Mouse (Mus musculus) intestine, embryonic 14.5 days (tissue): ENCODE results near the gene Gatc. TPM values are rescaled to one million over a fixed set of nuclear protein-coding genes. Genes with fewer than 3 reads are reported as not detected.
"Not testable (repeated sequence)": the region's sequence is repeated elsewhere in the genome, so short reads cannot be mapped to it uniquely, and the experiment has no call there.

Experiments
- ATAC-seq: fragments of 200-750 bp; cut with Nextera tagmentation; replicated peaks from 2 replicates; pipeline ENCODE4 v1.8.0; 2017; ENCODE audit warnings: low read depth, moderate number of reproducible peaks, moderate TSS enrichment, moderate library complexity; ENCODE audit not compliant: low FRiP score, low TSS enrichment
- DNase-seq: peaks from one replicate; pipeline ENCODE4 v3.0.0-alpha.2; 2018; ENCODE audit warnings: low spot score
- H3K27ac ChIP-seq: fragments of 300-500 bp; sonication (generic); 2 replicates; pipeline ENCODE4 v1.5.1; 2014; ENCODE audit warnings: low read depth, mild to moderate bottlenecking, control low read depth
- H3K27me3 ChIP-seq: fragments of 300-500 bp; sonication (generic); replicated peaks from 2 replicates; pipeline ENCODE4 v1.6.1; 2014; ENCODE audit warnings: low read length, control low read depth; ENCODE audit not compliant: control insufficient read depth, insufficient read depth
- H3K36me3 ChIP-seq: fragments of 300-500 bp; sonication (generic); 2 replicates; pipeline ENCODE4 v1.6.1; 2014; ENCODE audit warnings: low read length, control low read depth; ENCODE audit not compliant: control insufficient read depth, insufficient read depth
- H3K4me1 ChIP-seq: fragments of 300-500 bp; sonication (generic); replicated peaks from 2 replicates; pipeline ENCODE4 v1.6.1; 2014; ENCODE audit warnings: low read length, control low read depth, mixed read lengths; ENCODE audit not compliant: control insufficient read depth, insufficient read depth
- H3K4me2 ChIP-seq: fragments of 300-500 bp; sonication (generic); 2 replicates; pipeline ENCODE4 v1.6.1; 2014; ENCODE audit warnings: low read length
- H3K4me3 ChIP-seq: fragments of 300-500 bp; sonication (generic); 2 replicates; pipeline ENCODE4 v1.5.1; 2014; ENCODE audit warnings: low read depth, low read length, control low read depth, mixed read lengths
- H3K9ac ChIP-seq: fragments of 300-500 bp; sonication (generic); 2 replicates; pipeline ENCODE4 v1.6.1; 2014; ENCODE audit warnings: mild to moderate bottlenecking, low read length
- H3K9me3 ChIP-seq: fragments of 300-500 bp; sonication (generic); 2 replicates; pipeline ENCODE4 v1.6.1; 2016; ENCODE audit warnings: low read length, control low read depth; ENCODE audit not compliant: control insufficient read depth
- WGBS: fragments of 180-500 bp; shearing (Covaris S2); extraction: QIAGEN DNeasy Blood & Tissue Kit; methylation state at CpG from one replicate; pipeline ENCODE4 v1.1.7; 2014; 5-methylcytosine and 5-hydroxymethylcytosine counted together
- polyA plus RNA-seq: library from polyadenylated mRNA; unstranded; fragments of >200 nt; fragmentation: Nextera tagmentation; extraction: Ambion mirVana; gene quantifications from 2 replicates; pipeline ENCODE4 v1.2.1, GENCODE M21; 2014

Gatc gene
- polyA plus RNA-seq, 1 experiment from 2014 or later: 33.7 TPM

DNA sequence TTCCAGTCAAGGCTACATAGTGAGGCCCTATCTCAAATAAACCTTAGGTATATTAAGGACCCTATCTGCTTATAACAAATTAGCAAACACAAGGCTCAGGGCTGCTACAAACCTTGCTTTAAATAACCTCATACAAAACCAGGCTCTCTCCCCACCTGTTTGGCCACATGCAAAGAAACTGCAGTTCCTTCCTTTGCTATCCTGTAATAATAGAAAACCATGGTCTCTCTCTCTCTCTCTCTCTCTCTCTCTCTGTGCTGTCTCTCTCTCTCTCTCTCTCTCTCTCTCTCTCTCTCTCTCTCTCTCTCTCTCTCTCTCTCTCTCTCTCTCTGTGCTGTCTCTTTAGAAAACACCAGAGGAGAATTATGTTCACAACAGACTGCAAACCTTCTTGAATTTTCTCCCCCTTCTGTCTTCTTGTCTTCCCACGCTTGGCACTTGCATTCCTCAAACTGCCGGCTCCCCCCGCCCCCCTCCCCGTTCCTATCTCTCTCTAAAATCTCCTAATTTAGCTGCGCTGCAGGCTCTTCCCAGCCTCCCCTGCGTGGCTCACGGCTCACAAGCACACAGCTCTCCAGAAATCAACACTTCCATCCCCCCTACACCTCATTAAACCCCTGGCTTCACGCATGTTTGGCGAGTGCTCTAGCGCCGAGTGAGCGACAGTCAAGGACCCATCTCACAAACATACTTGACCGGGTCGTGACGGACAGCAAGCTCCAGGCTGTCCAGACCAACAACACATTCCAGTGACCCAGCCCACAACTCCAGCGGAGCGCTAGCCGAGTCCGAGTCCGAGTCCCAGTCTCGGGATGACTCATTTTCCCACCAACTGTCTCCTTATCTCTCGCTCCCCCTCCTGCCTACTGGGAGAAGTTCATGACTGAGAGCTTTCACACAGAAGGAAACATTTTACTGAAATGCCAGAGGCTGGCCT lies 21.7 kb downstream of the Gatc start:
- under 1% methylated on average over 22 of the region's 22 CpGs for WGBS
- H3K4me3 ChIP-seq: peak overlapping the region; percentile 32
- DNase-seq (peak; percentile 90), ATAC-seq (peak; percentile 77)
- peak overlapping the region; percentile 63 for H3K4me2 ChIP-seq
- peaks cover 31% of the 10 kb centered on the region for H3K4me1 ChIP-seq
- no peaks in the 10 kb centered on the region for H3K36me3 ChIP-seq
- no peaks in the 10 kb centered on the region for H3K9me3 ChIP-seq
- no peaks in the 10 kb centered on the region for H3K27me3 ChIP-seq
- H3K9ac ChIP-seq: peak overlapping the region; percentile 46
- H3K27ac ChIP-seq: peak overlapping the region; percentile 92

DNA sequence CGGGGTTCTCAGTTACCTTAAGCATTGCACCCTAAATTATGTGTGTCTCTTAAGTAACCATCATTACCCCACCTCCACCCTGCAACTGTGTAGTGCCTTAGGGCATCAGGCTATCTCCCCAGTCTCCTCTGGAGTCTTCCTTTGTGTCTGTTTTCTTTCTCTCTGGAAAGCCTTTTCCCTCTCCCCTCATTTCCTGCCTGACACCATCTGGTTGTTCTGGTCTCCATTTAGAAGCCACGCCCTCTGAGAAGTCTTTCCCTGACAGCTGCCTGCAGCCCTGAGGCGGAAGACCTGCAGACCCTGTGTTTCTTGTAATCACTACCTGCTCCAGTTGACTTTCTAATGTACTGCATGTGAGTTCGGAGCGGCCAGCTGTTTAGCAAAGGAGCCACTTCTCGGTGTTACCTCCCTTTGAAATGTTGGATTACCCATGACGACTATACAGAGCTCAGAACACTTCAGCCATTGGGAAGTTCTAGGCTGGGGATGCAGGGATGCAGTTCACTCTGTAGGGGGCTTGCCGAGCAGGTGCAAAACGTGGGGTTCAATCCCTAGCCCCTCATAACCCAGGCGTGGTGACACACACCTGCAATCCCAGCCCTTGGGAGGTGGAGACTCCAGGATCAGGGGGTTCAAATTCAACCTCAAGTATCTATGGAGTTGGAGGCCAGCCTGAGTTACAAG lies 23.2 kb downstream of the Gatc start:
- peak; percentile 59 for ATAC-seq
- Histone ChIP-seq H3K36me3 (no peaks in the 10 kb centered on the region), H3K27ac (peak overlapping the region; percentile 92), H3K27me3 (no peaks in the 10 kb centered on the region), H3K9ac (0 out of 2 replicates have a peak overlapping the region, but pooled peaks have one; percentile 2), H3K4me1 (peaks cover 33% of the 10 kb centered on the region), H3K4me2 (peak overlapping the region; percentile 3), H3K9me3 (no peaks in the 10 kb centered on the region), H3K4me3 (no peak overlapping the region)
- DNase-seq: peak; percentile 69
- 6% methylated on average over 10 of the region's 10 CpGs for WGBS

DNA sequence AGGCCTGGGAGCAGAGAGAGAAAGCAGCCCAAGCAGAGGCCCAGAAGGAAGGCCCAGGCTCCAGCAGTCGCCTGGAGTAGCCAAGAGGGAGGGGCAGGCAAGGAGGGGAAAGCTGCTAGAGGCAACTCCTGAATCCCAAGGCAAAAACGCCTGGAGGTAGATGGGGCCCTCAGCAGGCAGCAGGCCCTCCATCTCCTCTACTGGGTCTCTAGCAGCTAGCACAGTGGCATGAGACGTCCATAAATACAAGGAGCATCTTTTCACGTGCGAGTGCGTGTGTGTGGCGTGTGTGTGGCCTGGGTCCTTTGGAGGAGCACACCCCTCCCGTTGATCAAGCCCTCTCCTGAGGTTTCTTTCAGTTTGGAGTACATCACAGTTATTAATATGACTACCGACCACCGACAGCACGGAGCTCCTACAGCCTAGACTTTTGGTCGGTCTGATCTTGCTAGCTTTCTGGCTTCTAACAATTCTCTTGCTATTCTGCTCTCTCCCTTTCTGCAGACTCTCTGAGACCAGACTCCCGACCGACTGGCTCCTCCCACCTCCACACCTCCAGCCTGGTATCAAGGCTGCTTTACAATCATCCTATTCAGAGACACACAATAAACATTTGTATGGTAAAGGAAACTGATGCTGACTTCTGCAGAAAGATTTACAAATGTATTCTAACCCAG lies 23.9 kb downstream of the Gatc start:
- peak overlapping the region; percentile 92 for H3K27ac ChIP-seq
- H3K36me3 ChIP-seq: no peaks in the 10 kb centered on the region
- WGBS: 9% methylated on average over 14 of the region's 14 CpGs
- ATAC-seq (no peak), DNase-seq (peak; percentile 69)
- no peaks in the 10 kb centered on the region for H3K9me3 ChIP-seq
- H3K9ac ChIP-seq: peak overlapping the region; percentile 27; the same call in 1 of the 2 replicates
- no peaks in the 10 kb centered on the region for H3K27me3 ChIP-seq
- no peak overlapping the region for H3K4me3 ChIP-seq
- H3K4me2 ChIP-seq: peak overlapping the region; percentile 3
- peaks cover 35% of the 10 kb centered on the region for H3K4me1 ChIP-seq

DNA sequence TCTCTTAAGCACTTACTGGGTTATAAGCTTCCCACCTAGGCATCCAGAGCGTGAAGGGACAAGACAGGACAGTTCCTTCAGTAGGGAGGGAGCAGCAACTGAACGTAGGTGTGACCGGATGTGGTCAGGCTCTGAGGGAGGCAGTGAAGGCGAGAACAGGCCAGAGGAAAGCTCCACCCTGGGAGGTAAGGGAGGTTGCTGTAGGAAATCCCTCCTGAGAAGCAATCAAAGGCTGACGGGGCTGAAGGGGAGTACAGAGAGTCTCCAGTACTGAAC lies 27.4 kb downstream of the Gatc start:
- H3K9me3 ChIP-seq: no peaks in the 10 kb centered on the region
- H3K27ac ChIP-seq: no peak overlapping the region
- no peaks in the 10 kb centered on the region for H3K27me3 ChIP-seq
- H3K9ac ChIP-seq: no peak overlapping the region
- ATAC-seq (no peak), DNase-seq (no peak)
- H3K4me2 ChIP-seq: no peak overlapping the region
- WGBS: 44% methylated on average over 5 of the region's 5 CpGs
- peaks cover 27% of the 10 kb centered on the region for H3K4me1 ChIP-seq
- no peak overlapping the region for H3K4me3 ChIP-seq
- no peaks in the 10 kb centered on the region for H3K36me3 ChIP-seq

DNA sequence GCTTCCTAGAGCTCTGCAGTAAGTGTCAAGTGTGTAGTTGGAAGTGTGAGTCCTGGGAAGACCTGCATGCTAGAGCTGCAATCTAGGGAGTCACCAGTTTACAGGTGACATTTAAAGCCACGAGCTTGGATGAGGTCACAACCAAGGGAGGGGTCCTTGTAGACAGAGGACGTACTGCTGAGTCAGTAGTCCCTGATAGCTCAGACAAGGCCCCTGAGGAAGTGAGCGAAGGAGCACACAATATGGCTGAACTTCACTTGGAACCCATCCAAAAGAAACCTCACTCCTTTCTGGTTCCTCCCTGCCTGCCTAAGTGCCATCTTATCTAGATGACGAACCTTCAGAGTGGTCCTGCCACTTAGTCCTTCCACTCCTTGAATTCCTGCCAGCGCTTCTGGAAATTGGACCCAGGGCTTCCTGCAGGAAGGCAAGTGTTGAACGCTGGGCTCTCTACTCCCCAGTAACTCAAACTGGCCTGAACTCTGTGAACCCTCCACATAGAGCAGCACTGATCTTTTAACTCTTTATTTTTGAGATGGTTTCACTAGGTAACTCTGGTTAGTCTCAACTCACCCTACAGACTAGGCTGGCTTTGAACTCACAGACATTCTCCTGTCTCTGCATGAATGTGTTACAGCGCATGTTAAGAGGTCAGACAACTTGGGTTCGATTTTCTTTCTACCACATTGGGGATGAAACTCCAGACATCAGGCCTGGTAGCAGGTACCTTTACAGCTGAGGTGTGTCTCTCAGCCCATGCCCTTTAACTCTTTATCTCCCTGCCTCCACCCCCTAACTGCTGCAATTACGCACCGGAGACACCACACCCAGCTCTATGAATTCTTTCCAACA lies 27.9 kb downstream of the Gatc start:
- Histone ChIP-seq H3K27me3 (no peaks in the 10 kb centered on the region), H3K4me3 (no peak overlapping the region), H3K4me1 (peaks cover 22% of the 10 kb centered on the region), H3K4me2 (no peak overlapping the region), H3K27ac (no peak overlapping the region), H3K9me3 (no peaks in the 10 kb centered on the region), H3K9ac (no peak overlapping the region), H3K36me3 (no peaks in the 10 kb centered on the region)
- DNase-seq: no peak
- WGBS: 51% methylated on average over 10 of the region's 10 CpGs
- no peak for ATAC-seq

DNA sequence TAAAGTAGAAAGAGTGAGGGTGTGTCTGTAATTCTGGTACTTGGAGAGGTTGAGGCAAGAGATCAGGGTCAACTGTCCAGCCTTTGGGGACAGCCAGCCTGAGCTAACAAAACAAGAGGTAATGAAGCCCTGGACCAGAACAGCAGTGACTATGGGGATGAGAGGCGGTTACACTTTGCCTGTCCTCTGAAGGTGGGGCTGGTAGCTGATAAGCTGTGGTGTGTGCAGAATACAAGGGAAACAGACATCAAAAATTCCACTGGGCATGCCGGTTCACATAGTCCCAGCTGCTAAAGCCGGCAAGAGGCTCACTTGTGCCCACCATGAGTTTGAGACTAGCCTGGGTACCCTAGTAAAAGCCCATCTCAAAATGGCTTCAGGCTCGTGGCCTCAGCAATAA lies 28.6 kb downstream of the Gatc start:
- no peak for DNase-seq
- WGBS: 74% methylated on average over 4 of the region's 4 CpGs
- H3K4me3 ChIP-seq: no peak overlapping the region
- no peak overlapping the region for H3K9ac ChIP-seq
- no peak overlapping the region for H3K27ac ChIP-seq
- H3K36me3 ChIP-seq: no peaks in the 10 kb centered on the region
- ATAC-seq: no peak
- no peak overlapping the region for H3K4me2 ChIP-seq
- no peaks in the 10 kb centered on the region for H3K27me3 ChIP-seq
- H3K4me1 ChIP-seq: peaks cover 15% of the 10 kb centered on the region
- H3K9me3 ChIP-seq: no peaks in the 10 kb centered on the region

DNA sequence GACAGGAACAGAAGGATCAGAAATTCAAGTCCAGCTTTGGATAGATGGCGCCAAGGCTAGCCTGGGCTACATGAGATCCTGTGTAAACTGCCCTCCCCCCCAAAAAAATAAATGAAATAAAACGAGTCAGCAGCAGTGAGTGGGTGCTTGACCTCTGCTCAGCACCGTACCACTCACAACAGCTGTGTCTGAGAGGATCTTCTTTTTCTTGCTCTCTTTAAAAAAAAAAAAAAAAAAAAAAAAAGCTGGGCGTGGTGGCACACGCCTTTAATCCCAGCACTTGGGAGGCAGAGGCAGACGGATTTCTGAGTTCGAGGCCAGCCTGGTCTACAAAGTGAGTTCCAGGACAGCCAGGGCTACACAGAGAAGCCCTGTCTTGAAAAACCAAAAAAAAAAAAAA lies 38.8 kb downstream of the Gatc start:
- not testable (repeated sequence) for H3K27ac ChIP-seq, ATAC-seq, H3K4me3 ChIP-seq, H3K9me3 ChIP-seq, DNase-seq, H3K9ac ChIP-seq, H3K27me3 ChIP-seq, H3K4me2 ChIP-seq
- WGBS: 73% methylated on average over 4 of the region's 7 CpGs
- Histone ChIP-seq H3K4me1 (peaks cover 22% of the 10 kb centered on the region), H3K36me3 (peaks cover 22% of the 10 kb centered on the region)

DNA sequence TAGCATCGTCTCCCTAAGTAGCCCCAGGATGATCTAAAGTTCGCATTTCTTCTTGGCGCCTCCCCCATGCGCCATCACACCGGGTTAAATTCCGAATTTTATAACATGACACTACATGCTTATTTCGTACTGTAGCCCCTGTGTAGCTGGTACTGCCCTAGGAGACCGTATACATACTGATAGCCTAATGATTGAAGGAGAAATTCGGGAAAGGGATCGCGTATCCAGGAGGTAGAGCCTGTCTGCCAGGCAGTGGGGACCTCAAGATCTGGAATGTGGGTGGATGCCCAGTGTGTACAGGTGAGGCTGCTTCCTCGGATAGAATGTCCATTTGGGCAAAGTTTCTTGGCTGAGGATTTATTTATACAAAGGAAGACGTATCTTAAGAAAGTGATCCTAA lies 39.4 kb downstream of the Gatc start:
- Histone ChIP-seq H3K36me3 (peaks cover 27% of the 10 kb centered on the region), H3K4me1 (peaks cover 22% of the 10 kb centered on the region), H3K4me2 (peak overlapping the region; percentile 66), H3K9ac (peak overlapping the region; percentile 42), H3K27me3 (no peaks in the 10 kb centered on the region), H3K9me3 (no peaks in the 10 kb centered on the region), H3K4me3 (peak overlapping the region; percentile 92), H3K27ac (peak overlapping the region; percentile 49; the same call in 1 of the 2 replicates)
- no peak for ATAC-seq
- no peak for DNase-seq
- WGBS: 19% methylated on average over 13 of the region's 13 CpGs
